Mouse (Mus musculus) hindbrain, embryonic 15.5 days (tissue): ENCODE results near the gene Hoxa4. TPM values are rescaled to one million over a fixed set of nuclear protein-coding genes. Genes with fewer than 3 reads are reported as not detected.
A peak's percentile ranks its signal among the peaks of the same experiment; 100 is the strongest.

ENCODE experiments used
- ATAC-seq: fragments of 200-750 bp; cut with Nextera tagmentation; 2 replicates; pipeline ENCODE4 v1.8.0; 2017; ENCODE audit warnings: low read depth, moderate number of reproducible peaks, moderate TSS enrichment; ENCODE audit not compliant: low FRiP score
- H3K27ac ChIP-seq: fragments of 300-500 bp; sonication (generic); replicated peaks from 2 replicates; pipeline ENCODE4 v1.5.1; 2015; ENCODE audit warnings: mild to moderate bottlenecking, inconsistent platforms
- H3K27me3 ChIP-seq: fragments of 300-500 bp; sonication (generic); 2 replicates; pipeline ENCODE4 v1.6.1; 2015; ENCODE audit warnings: control low read depth, inconsistent platforms
- H3K36me3 ChIP-seq: fragments of 300-500 bp; sonication (generic); 2 replicates; pipeline ENCODE4 v1.6.1; 2015; ENCODE audit warnings: control low read depth, inconsistent platforms
- H3K4me1 ChIP-seq: fragments of 300-500 bp; sonication (generic); replicated peaks from 2 replicates; pipeline ENCODE4 v1.6.1; 2015; ENCODE audit warnings: control low read depth, inconsistent platforms
- H3K4me2 ChIP-seq: fragments of 300-500 bp; sonication (generic); 2 replicates; pipeline ENCODE4 v1.6.1; 2015; ENCODE audit warnings: moderate library complexity, mild to moderate bottlenecking, inconsistent platforms
- H3K4me3 ChIP-seq: fragments of 300-500 bp; sonication (generic); 2 replicates; pipeline ENCODE4 v1.5.1; 2015; ENCODE audit warnings: mild to moderate bottlenecking, inconsistent platforms
- H3K9ac ChIP-seq: fragments of 300-500 bp; sonication (generic); 2 replicates; pipeline ENCODE4 v1.6.1; 2015; ENCODE audit warnings: inconsistent platforms
- H3K9me3 ChIP-seq: fragments of 300-500 bp; sonication (generic); 2 replicates; pipeline ENCODE4 v1.6.1; 2016; ENCODE audit warnings: control low read depth, inconsistent platforms
- WGBS: fragments of 180-500 bp; shearing (Covaris S2); methylation state at CpG from one replicate; pipeline ENCODE4 v1.1.7; 2015; 5-methylcytosine and 5-hydroxymethylcytosine counted together
- polyA plus RNA-seq: library from polyadenylated mRNA; unstranded; fragments of >200 nt; fragmentation: Nextera tagmentation; extraction: Ambion mirVana; gene quantifications from 2 replicates; pipeline ENCODE4 v1.2.1, GENCODE M21; 2015

The Hoxa4 gene
- polyA plus RNA-seq, 1 experiment from 2014 or later: 12.2 TPM

GRCm38 (mm10) chr6:52190410-52190809 lies 1.1 kb downstream of the Hoxa4 start:
- Histone ChIP-seq H3K4me3 (peak overlapping the region; percentile 46), H3K27me3 (peaks cover 69% of the 10 kb centered on the region), H3K36me3 (no peaks in the 10 kb centered on the region), H3K9ac (peak overlapping the region; percentile 61), H3K27ac (peak overlapping the region; percentile 95), H3K9me3 (no peaks in the 10 kb centered on the region), H3K4me2 (peak overlapping the region; percentile 53), H3K4me1 (peaks cover 11% of the 10 kb centered on the region)
- WGBS: 3% methylated on average over 23 of the region's 23 CpGs
- ATAC-seq: no peak

GRCm38 (mm10) chr6:52189909-52190308 lies 1.6 kb downstream of the Hoxa4 start:
- H3K4me3 ChIP-seq: peak overlapping the region; percentile 46
- peak overlapping the region; percentile 95 for H3K27ac ChIP-seq
- no peaks in the 10 kb centered on the region for H3K36me3 ChIP-seq
- H3K4me2 ChIP-seq: peak overlapping the region; percentile 53
- peak overlapping the region; percentile 61 for H3K9ac ChIP-seq
- no peaks in the 10 kb centered on the region for H3K9me3 ChIP-seq
- no peak for ATAC-seq
- WGBS: 8% methylated on average over 8 of the region's 8 CpGs
- peaks cover 71% of the 10 kb centered on the region for H3K27me3 ChIP-seq
- H3K4me1 ChIP-seq: peaks cover 16% of the 10 kb centered on the region

- H3K27me3 ChIP-seq: peaks cover 64% of the 10 kb centered on the region
Observed at GRCm38 (mm10) chr6:52189172-52189591, 2.4 kb downstream of the Hoxa4 start.

DNA sequence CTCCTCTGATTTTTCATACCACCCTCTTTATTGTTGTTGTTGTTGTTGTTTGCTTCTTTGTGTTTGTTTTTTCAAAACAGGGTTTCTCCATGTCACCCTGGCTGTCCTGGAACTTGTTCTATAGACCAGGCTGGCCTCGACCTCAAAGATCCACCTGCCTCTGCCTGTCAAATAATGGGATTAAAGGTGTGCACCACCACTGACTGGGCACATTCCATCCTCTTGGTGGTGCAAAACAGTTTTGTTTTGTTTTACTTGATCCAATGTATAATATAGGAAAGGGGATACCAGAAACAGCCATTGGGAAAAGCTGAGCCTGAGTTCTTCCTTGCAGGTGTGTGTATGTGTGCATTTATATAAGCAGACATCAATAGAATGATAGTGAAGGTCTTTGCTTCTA lies 5.1 kb downstream of the Hoxa4 start:
- Histone ChIP-seq H3K4me1 (peaks cover 25% of the 10 kb centered on the region), H3K4me3 (no peak overlapping the region), H3K9ac (no peak overlapping the region), H3K27ac (peak overlapping the region; percentile 95), H3K9me3 (no peaks in the 10 kb centered on the region), H3K27me3 (peaks cover 66% of the 10 kb centered on the region), H3K36me3 (no peaks in the 10 kb centered on the region), H3K4me2 (peak overlapping the region; percentile 53; the same call in 1 of the 2 replicates)
- no peak for ATAC-seq
- WGBS: 29% methylated on average over 1 of the region's 1 CpGs

More at GRCm38 (mm10) chr6:52189172-52189591, 2.4 kb downstream of the Hoxa4 start:
- H3K4me2 ChIP-seq: peak overlapping the region; percentile 53
- peak overlapping the region; percentile 95 for H3K27ac ChIP-seq
- H3K4me1 ChIP-seq: peaks cover 20% of the 10 kb centered on the region
- no peaks in the 10 kb centered on the region for H3K9me3 ChIP-seq
- no peak for ATAC-seq
- peak overlapping the region; percentile 46 for H3K4me3 ChIP-seq
- WGBS: 11% methylated on average over 5 of the region's 5 CpGs
- peak overlapping the region; percentile 61; the same call in 1 of the 2 replicates for H3K9ac ChIP-seq
- H3K36me3 ChIP-seq: no peaks in the 10 kb centered on the region

- peak overlapping the region; percentile 95; the same call in 1 of the 2 replicates for H3K27ac ChIP-seq
- H3K4me2 ChIP-seq: peak overlapping the region; percentile 97
- H3K4me3 ChIP-seq: no peak overlapping the region
- H3K9ac ChIP-seq: no peak overlapping the region
- peaks cover 72% of the 10 kb centered on the region for H3K27me3 ChIP-seq
- H3K36me3 ChIP-seq: no peaks in the 10 kb centered on the region
- WGBS: 17% methylated on average over 3 of the region's 3 CpGs
- peaks cover 20% of the 10 kb centered on the region for H3K4me1 ChIP-seq
- no peak for ATAC-seq
- no peaks in the 10 kb centered on the region for H3K9me3 ChIP-seq
Observed at GRCm38 (mm10) chr6:52185834-52186233, 5.7 kb downstream of the Hoxa4 start.

DNA sequence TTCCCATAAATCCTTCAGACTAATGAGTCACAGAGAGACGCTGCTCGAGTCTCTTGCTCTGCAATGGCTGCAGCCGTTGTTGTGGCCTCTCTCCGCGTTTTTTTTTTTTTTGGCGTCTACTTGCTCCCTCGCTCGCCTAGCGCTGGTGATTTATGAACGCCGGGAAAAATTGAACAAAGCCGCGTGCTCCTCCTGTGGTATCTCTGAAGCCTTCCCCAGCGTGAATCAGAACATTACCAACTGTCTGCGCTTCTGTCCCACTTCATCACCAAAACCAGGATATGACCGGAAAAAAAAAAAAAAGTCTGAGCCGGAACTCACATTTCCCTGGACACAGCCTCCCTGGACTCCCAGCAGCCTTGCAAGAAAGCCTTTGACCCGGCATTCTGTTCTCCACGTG lies 6.3 kb downstream of the Hoxa4 start:
- 2% methylated on average over 19 of the region's 19 CpGs for WGBS
- Histone ChIP-seq H3K4me3 (peak overlapping the region; percentile 9; the same call in 1 of the 2 replicates), H3K9me3 (no peaks in the 10 kb centered on the region), H3K4me2 (peak overlapping the region; percentile 97), H3K36me3 (no peaks in the 10 kb centered on the region), H3K27me3 (peaks cover 71% of the 10 kb centered on the region), H3K27ac (peak overlapping the region; percentile 92), H3K4me1 (peaks cover 20% of the 10 kb centered on the region), H3K9ac (0 out of 2 replicates have a peak overlapping the region, but pooled peaks have one; percentile 10)
- ATAC-seq: no peak

GRCm38 (mm10) chr6:52184668-52185067 lies 6.9 kb downstream of the Hoxa4 start:
- no peaks in the 10 kb centered on the region for H3K36me3 ChIP-seq
- H3K27me3 ChIP-seq: peaks cover 68% of the 10 kb centered on the region
- H3K27ac ChIP-seq: peak overlapping the region; percentile 92
- 6% methylated on average over 6 of the region's 6 CpGs for WGBS
- H3K4me3 ChIP-seq: peak overlapping the region; percentile 9; the same call in 1 of the 2 replicates
- ATAC-seq: no peak
- peaks cover 20% of the 10 kb centered on the region for H3K4me1 ChIP-seq
- 0 out of 2 replicates have a peak overlapping the region, but pooled peaks have one; percentile 14 for H3K9ac ChIP-seq
- H3K4me2 ChIP-seq: peak overlapping the region; percentile 97
- no peaks in the 10 kb centered on the region for H3K9me3 ChIP-seq

GRCm38 (mm10) chr6:52183311-52184080 lies 8.1 kb downstream of the Hoxa4 start:
- Histone ChIP-seq H3K27me3 (peaks cover 66% of the 10 kb centered on the region), H3K36me3 (no peaks in the 10 kb centered on the region), H3K4me3 (peak overlapping the region; percentile 15), H3K9me3 (no peaks in the 10 kb centered on the region), H3K4me1 (peaks cover 20% of the 10 kb centered on the region), H3K4me2 (peak overlapping the region; percentile 97), H3K27ac (peak overlapping the region; percentile 92), H3K9ac (peak overlapping the region; percentile 30)
- no peak for ATAC-seq
- WGBS: 13% methylated on average over 10 of the region's 10 CpGs

- peak overlapping the region; percentile 97 for H3K4me2 ChIP-seq
- H3K9me3 ChIP-seq: no peaks in the 10 kb centered on the region
- no peaks in the 10 kb centered on the region for H3K36me3 ChIP-seq
- peak overlapping the region; percentile 15; the same call in 1 of the 2 replicates for H3K4me3 ChIP-seq
- H3K9ac ChIP-seq: peak overlapping the region; percentile 30
- no peak for ATAC-seq
- peaks cover 61% of the 10 kb centered on the region for H3K27me3 ChIP-seq
- 14% methylated on average over 1 of the region's 1 CpGs for WGBS
- peaks cover 20% of the 10 kb centered on the region for H3K4me1 ChIP-seq
- peak overlapping the region; percentile 92 for H3K27ac ChIP-seq
Observed at GRCm38 (mm10) chr6:52182793-52183192, 8.8 kb downstream of the Hoxa4 start.

GRCm38 (mm10) chr6:52182030-52182429 lies 9.5 kb downstream of the Hoxa4 start:
- Histone ChIP-seq H3K36me3 (no peaks in the 10 kb centered on the region), H3K4me2 (peak overlapping the region; percentile 97), H3K9ac (0 out of 2 replicates have a peak overlapping the region, but pooled peaks have one; percentile 18), H3K9me3 (no peaks in the 10 kb centered on the region), H3K4me3 (0 out of 2 replicates have a peak overlapping the region, but pooled peaks have one; percentile 7), H3K27me3 (peaks cover 53% of the 10 kb centered on the region), H3K4me1 (peaks cover 16% of the 10 kb centered on the region), H3K27ac (peak overlapping the region; percentile 92)
- 12% methylated on average over 2 of the region's 2 CpGs for WGBS
- ATAC-seq: no peak

- H3K4me2 ChIP-seq: peak overlapping the region; percentile 97
- H3K9ac ChIP-seq: peak overlapping the region; percentile 64
- H3K4me1 ChIP-seq: peaks cover 15% of the 10 kb centered on the region; the same call in 1 of the 2 replicates
- H3K27ac ChIP-seq: peak overlapping the region; percentile 92
- peaks cover 40% of the 10 kb centered on the region for H3K27me3 ChIP-seq
- no peaks in the 10 kb centered on the region for H3K36me3 ChIP-seq
- ATAC-seq: no peak
- 15% methylated on average over 3 of the region's 3 CpGs for WGBS
- H3K4me3 ChIP-seq: peak overlapping the region; percentile 51
- no peaks in the 10 kb centered on the region for H3K9me3 ChIP-seq
Observed at GRCm38 (mm10) chr6:52180726-52181125, 10.8 kb downstream of the Hoxa4 start.

DNA sequence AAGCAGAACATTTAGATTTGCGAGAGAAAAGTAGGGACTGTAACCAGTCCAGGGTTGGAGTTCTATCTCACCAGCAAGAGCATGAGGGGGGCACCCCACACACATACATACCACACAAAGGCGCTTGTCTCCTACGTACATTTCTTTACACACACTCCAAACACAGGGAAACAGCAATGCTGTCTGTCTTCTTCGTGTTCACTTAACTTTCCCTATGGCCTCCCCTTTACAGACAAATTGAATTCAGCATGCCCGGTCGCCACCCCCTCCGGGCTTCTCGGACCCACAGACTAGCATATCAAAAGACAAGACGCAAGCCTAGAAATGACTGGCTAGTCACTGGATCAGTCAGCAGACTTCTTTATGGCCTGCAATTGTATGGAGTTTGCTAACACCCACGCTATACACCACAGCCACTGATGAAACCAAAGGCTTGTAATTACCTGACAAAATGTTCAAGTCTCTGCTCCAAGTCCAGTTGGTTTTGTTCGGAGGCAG lies 11.3 kb downstream of the Hoxa4 start:
- ATAC-seq: no peak
- WGBS: 4% methylated on average over 11 of the region's 11 CpGs
- peaks cover 35% of the 10 kb centered on the region for H3K27me3 ChIP-seq

More for the DNA sequence above, 11.3 kb downstream of the Hoxa4 start:
- H3K4me1 ChIP-seq: peaks cover 12% of the 10 kb centered on the region; the same call in 1 of the 2 replicates
- peak overlapping the region; percentile 97 for H3K4me2 ChIP-seq
- peak overlapping the region; percentile 51 for H3K4me3 ChIP-seq
- H3K9me3 ChIP-seq: no peaks in the 10 kb centered on the region
- peak overlapping the region; percentile 64 for H3K9ac ChIP-seq
- H3K36me3 ChIP-seq: no peaks in the 10 kb centered on the region
- H3K27ac ChIP-seq: peak overlapping the region; percentile 92
